Mouse (Mus musculus): Measurements from ENCODE around the gene Dpp7.

DNA sequence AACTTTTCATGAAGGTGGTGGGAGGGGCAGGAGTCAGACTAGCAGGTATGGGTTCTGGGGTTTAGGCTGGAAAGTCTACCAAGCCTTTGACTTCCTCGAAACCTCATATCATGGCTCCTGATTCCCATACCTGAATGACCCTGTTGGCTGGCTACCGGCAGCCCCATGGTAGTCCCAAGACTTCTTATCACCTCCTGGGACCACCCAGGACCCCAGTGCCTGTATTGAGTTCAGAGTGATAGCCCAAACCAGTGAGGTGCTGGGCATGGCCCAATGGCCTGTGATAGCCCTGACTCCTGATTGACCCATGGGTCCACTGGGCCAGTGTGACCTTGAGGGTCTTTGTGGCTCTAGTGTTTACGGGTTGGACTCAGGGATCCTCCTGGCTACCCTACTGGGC lies 5.5 kb downstream of the Dpp7 start:
- no peak for TF ChIP-seq CTCF (IDR thresholded peaks at IDR 0.05; ENCODE audit: low read depth)
- TF ChIP-seq EP300 (IDR thresholded peaks at IDR 0.05; ENCODE audit: low read depth), result no peak

All from heart, postnatal 0 days (tissue).